Mouse (Mus musculus): ENCODE results near the gene Serinc5.
"Not testable (repeated sequence)": the region's sequence is repeated elsewhere in the genome, so short reads cannot be mapped to it uniquely, and the experiment has no call there.

The Serinc5 gene

GRCm38 (mm10) chr13:92668214-92668985 lies 57.5 kb downstream of the Serinc5 start:
- DNase-seq, result no peak

GRCm38 (mm10) chr13:92671727-92672126 lies 60.8 kb downstream of the Serinc5 start:
- no peak for DNase-seq

- no peak for DNase-seq
Measured at GRCm38 (mm10) chr13:92674676-92675075, 63.8 kb downstream of the Serinc5 start.

DNA sequence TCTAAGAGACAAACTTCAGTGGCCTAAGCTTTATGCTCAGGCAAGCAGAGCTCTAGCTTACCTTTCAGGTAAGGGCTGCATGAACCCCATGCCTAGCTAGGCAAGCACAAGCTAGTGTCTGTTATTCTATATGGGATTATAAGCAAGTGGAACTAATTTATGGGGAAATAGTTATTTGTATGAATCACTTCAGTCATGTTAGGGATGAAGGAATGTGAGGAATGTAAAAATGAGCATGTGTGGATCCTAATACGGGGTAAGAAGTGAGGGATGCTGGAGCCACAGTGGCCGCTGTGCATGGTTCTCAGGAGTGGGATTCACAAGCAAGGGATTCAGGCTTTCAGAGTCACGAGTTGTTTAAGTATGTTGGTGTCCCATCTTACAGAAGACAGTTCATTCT lies 64.4 kb downstream of the Serinc5 start:
- DNase-seq, result no peak

- peak; percentile 20 for DNase-seq
Measured at GRCm38 (mm10) chr13:92675897-92676584, 65.2 kb downstream of the Serinc5 start.

DNA sequence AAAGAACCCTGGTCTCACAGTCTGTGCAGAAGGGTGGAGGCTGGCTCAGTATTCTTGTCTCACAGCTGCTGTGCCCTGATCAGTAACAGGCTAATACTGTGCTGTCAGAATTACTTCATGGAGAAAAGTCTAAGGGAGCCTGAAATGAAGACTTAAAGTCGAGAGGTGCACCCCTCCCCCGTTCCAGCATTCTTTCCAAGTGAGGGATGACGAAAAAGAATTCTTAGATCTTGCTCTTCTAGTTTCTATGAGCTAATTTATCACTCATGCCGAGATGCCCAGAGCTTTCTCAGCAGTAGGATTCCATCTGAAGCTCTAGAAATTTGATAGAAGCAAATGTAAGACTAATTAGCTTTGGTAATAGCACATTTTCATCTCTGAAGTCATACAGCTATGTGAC lies 66.8 kb downstream of the Serinc5 start:
- DNase-seq, result no peak

GRCm38 (mm10) chr13:92679661-92680060 lies 68.8 kb downstream of the Serinc5 start:
- no peak for DNase-seq

DNA sequence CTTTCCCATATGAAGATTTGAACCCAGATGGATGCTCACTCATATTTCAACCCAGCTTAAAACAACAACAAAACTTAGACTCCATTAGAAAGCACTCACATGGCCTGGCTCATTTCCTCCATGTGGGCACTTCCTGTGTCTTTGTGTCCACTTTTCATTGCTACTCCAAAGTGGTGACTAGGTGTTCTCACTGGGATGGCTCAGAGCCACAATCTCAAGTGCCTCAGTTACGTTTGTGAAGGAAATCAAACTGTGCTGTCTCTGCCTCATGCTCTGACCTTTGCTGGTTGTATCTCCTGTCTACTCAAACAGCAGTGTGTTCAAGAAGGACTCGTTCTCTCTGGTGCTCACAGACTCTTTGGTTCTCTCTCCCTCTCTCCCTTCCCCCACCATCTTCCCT lies 70.7 kb downstream of the Serinc5 start:
- no peak for DNase-seq

DNA sequence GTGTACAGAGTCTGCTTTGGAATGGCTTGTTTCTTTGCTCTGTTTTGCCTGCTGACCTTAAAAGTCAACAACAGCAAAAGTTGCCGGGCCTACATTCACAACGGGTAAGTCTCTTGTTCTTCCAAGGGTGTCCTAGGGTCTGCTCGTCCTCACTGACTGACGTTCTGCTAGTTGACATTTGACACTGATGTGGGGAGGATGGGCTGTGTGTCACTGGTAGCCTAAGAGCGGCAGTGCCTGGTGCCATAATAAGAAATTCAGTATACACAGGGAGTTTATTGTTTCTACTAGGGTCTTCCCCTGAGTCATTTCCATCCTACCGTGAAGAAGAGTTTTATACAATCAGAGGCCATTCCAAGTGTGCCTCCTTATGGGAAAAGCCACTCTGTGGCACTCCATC lies 71.9 kb downstream of the Serinc5 start:
- DNase-seq, result no peak

DNA sequence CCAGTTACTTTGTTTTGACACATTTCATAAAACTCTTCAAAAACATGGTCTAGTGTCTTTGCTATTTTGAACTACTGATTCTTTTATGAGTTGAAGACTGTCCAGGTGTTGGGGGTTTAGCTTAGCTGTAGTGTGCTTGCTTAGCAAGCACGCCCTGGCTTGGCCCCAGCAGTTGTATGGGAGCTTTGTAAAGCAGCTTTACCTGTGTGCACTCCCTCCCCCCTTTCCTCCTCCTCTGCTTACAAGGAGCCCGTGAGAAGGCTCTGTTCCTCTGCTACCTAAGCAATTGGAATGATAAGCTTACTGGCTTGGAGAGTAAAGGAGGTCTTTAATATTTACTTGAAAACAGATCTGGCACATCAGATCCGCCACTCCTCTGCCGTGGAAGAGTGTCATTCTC lies 72.6 kb downstream of the Serinc5 start:
- no peak for DNase-seq

DNA sequence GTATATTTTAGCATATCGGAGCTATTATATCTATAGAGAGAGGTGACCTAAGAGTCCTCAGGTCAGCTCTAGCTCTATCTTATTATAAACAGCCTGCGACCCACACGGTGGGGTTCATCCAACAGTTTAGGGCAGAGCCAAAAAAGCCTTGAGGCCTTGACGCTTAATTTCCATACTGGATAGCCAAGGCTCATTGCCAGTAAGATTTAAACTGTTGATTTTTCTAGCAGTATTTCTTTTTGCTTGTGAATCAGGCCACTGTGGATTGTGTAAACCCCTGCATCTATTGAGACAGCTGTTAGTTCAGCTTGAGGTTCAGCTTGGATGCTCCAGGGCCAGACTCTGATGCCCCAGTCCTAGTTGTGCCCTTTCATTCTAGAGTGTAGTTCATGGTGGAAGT lies 73.4 kb downstream of the Serinc5 start:
- no peak for DNase-seq

- no peak for DNase-seq
Measured at GRCm38 (mm10) chr13:92685273-92685672, 74.4 kb downstream of the Serinc5 start.

- DNase-seq, result not testable (repeated sequence)
Measured at GRCm38 (mm10) chr13:92687151-92687550, 76.3 kb downstream of the Serinc5 start.

- no peak for DNase-seq
Measured at GRCm38 (mm10) chr13:92689061-92689460, 78.2 kb downstream of the Serinc5 start.

- no peak for DNase-seq
Measured at GRCm38 (mm10) chr13:92693866-92694550, 83.1 kb downstream of the Serinc5 start.

GRCm38 (mm10) chr13:92696491-92696939 lies 85.6 kb downstream of the Serinc5 start:
- DNase-seq, result no peak

DNA sequence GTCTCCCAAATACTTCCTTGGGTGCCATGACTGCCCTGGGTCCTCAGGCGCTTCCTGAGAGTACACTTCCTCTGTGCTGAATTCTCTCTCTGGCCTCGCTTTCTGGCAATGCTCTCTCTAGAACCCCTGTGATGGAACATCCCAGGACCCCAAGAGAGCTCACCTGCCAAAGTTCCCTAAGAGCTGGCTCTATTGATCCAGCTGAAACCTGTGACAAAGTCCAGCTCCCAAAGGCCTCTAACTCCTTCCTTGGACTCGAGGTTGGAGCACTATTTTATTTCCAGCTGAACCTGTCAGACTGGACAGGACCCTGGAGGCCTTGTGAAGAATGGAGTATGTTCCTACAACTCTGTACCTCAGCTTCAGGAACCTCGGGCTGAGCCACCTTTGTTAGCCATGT lies 86.2 kb downstream of the Serinc5 start:
- DNase-seq, result no peak

GRCm38 (mm10) chr13:92698781-92699180 lies 87.9 kb downstream of the Serinc5 start:
- no peak for DNase-seq

DNA sequence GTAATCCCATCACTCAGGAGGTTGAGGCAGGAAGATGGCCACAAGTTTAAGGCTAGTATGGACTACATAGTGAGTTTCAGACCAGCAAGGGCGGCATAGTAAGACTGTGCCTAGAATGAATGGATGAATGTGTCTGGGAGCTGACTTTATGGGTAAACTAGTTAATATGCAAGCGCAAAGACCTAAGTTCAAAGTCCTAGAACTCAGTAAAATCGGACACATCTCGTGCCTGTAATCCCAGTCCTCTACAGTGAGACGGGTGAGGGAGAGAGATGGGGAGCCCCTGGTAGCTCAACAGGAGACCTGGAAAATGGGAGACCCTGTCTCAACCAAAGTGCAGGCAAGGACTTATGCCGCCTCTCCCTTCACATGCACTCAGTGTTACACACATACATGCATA lies 88.5 kb downstream of the Serinc5 start:
- no peak for DNase-seq

- DNase-seq, result no peak
Measured at GRCm38 (mm10) chr13:92702035-92702434, 91.1 kb downstream of the Serinc5 start.

GRCm38 (mm10) chr13:92703241-92704027 lies 92.5 kb downstream of the Serinc5 start:
- no peak for DNase-seq

DNA sequence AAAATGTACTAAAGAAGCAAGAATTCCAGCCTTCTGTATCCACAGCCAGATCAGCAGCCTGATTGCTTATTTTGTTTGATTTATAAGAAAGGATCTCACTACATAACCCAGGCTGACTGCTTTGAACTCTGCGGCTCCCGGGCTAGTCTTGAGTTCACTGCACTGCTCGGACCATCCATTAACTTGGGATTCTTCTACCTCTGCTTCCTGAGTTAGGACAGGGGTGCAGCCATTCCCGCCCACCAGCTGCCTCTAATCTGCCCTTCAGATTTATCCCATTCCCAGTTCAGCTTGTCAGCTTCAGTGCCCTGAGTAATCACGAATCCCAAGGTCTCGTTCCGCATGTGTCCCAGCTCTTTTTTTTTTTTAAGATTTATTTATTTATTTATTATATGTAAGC lies 93.3 kb downstream of the Serinc5 start:
- no peak for DNase-seq

- no peak for DNase-seq
Measured at GRCm38 (mm10) chr13:92705016-92705535, 94.2 kb downstream of the Serinc5 start.
